Mouse (Mus musculus): ENCODE results near the gene Lcorl.
"Not testable (repeated sequence)": the region's sequence is repeated elsewhere in the genome, so short reads cannot be mapped to it uniquely, and the experiment has no call there.

Lcorl gene

GRCm38 (mm10) chr5:45706811-45707210, 150.6 kb downstream of the Lcorl start:
- DNase-seq: no peak

GRCm38 (mm10) chr5:45691678-45692077, 165.7 kb downstream of the Lcorl start:
- no peak for DNase-seq

GRCm38 (mm10) chr5:45690802-45691201, 166.6 kb downstream of the Lcorl start:
- DNase-seq: no peak

GRCm38 (mm10) chr5:45689152-45689551, 168.3 kb downstream of the Lcorl start:
- DNase-seq: no peak

- DNase-seq: no peak
These were observed 171.2 kb downstream of the Lcorl start for GRCm38 (mm10) chr5:45686223-45686622.

- DNase-seq: no peak
These were observed 172.2 kb downstream of the Lcorl start for GRCm38 (mm10) chr5:45685243-45685642.

- no peak for DNase-seq
These were observed 174.0 kb downstream of the Lcorl start for GRCm38 (mm10) chr5:45683388-45683787.

- DNase-seq: no peak
These were observed 177.5 kb downstream of the Lcorl start for GRCm38 (mm10) chr5:45679955-45680354.

- DNase-seq: no peak
These were observed 179.8 kb downstream of the Lcorl start for GRCm38 (mm10) chr5:45677639-45678038.

- no peak for DNase-seq
These were observed 182.4 kb downstream of the Lcorl start for GRCm38 (mm10) chr5:45675032-45675431.

- no peak for DNase-seq
These were observed 186.4 kb downstream of the Lcorl start for GRCm38 (mm10) chr5:45670894-45671494.

GRCm38 (mm10) chr5:45670280-45670670, 187.1 kb downstream of the Lcorl start:
- no peak for DNase-seq

- peak; percentile 99 for DNase-seq
These were observed 187.7 kb downstream of the Lcorl start, which contains the start of gene Ncapg for GRCm38 (mm10) chr5:45669598-45670279. Gene Ncapg (plus strand): TSS chr5:45669919.

- no peak for DNase-seq
These were observed 188.2 kb downstream of the Lcorl start for GRCm38 (mm10) chr5:45669234-45669597.

GRCm38 (mm10) chr5:45668831-45669230, 188.6 kb downstream of the Lcorl start:
- DNase-seq: no peak

GRCm38 (mm10) chr5:45668324-45668723, 189.1 kb downstream of the Lcorl start:
- DNase-seq: peak; percentile 8

GRCm38 (mm10) chr5:45658406-45658805, 199.0 kb downstream of the Lcorl start:
- not testable (repeated sequence) for DNase-seq

- DNase-seq: peak; percentile 24
These were observed 206.2 kb downstream of the Lcorl start for GRCm38 (mm10) chr5:45651026-45651703.

Data from kidney, postnatal 14 days (tissue).